Mouse (Mus musculus): Measurements from ENCODE around the gene Smg7.

- TF ChIP-seq CTCF (IDR thresholded peaks at IDR 0.05; ENCODE audit: low read depth, low read length) (no peak), POLR2A (IDR thresholded peaks at IDR 0.05; ENCODE audit: extremely low read depth, insufficient read depth, low read length) (no peak)
Measured at GRCm38 (mm10) chr1:152828168-152828567, 74.3 kb downstream of the Smg7 start.
